Mouse (Mus musculus): ENCODE results near the gene Mlx.

DNA sequence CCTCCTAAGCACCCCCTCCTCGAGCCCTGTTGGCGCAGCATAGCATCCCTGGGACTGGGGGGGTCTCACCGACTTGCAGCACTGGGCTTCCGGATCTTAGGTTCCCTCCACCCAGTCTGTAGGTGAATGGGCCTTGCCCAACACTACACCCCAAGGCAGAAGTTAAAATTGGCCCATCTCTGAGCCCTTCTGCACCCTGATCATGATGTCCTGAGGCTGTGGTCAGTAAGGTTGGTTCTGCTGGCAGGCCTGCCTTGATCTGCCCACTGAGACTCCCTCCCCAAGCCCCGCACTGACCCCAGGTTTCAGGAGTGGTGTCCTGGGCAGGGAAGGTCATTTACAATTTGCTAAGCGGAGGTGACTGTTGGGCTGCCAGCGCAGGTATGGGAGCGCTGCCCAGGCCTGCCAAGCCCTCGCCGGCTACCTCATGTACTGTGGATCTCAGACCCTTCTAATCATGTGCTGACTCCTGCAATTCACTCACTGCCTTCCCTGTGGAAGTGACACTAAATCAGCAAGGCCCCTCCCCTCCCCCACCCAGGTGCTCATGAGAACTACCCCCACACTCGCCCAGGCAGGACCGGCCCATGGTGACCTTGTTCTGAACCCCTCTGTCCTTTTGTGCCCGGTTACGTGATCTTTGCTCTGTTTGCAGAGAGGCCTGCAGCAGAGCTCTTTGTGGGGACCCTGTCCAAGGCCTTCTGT is 24.0 kb upstream of the Mlx start:
- TF ChIP-seq CTCF (conservative IDR thresholded peaks at IDR 0.05; ENCODE audit: low read length): no peak
- no peak for TF ChIP-seq NANOG (IDR thresholded peaks at IDR 0.05; ENCODE audit: borderline replicate concordance, low read length)

Measured in E14TG2a.4 (cell line).